Mouse (Mus musculus) v-Abl transformed pro-B cells (cell line): ENCODE results near the gene Nrxn2.

Source experiments
- in situ Hi-C, 2 experiments: fragments of 400-800 bp; cut with MboI; formaldehyde crosslinking; loops; one replicate each; pipeline ENCODE4 v1.15.1; 2025; ENCODE audit not compliant: unreplicated experiment in 2 of 2

The Nrxn2 gene

DNA sequence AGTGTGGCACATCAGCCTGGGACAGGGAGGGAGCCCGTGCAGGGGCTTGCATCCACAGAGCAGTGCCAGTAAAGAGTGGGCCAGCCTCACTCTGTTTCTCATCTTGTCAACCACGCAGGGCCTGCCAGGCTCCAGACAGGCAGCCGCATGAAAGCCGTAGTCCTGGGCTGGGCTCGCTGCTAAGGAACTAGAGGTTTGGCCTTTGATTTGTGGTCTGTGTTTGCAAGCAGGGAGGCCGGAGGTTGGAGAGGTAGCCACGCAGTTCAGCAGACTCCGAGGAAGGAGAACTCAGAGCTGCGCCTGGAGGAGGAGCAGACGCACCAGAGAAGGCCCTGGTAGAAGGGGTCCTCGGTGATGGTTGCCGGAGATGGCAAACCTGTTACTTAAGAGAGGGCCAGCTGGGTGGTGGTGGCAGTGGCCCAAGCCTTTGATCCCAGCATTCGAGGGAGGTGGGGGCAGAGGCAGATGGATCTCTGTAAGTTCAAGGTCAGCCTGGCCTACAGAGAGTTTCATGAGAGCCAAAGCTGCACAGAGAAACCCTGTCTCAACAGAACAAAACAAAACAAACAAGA is 66.6 kb downstream of the Nrxn2 start:
- in situ Hi-C loops = loop anchor here in 1 of 2 experiments (5.0 kb wide), 1 partner anchor 68 kb away; the partner anchor contains the start of gene Nrxn2

DNA sequence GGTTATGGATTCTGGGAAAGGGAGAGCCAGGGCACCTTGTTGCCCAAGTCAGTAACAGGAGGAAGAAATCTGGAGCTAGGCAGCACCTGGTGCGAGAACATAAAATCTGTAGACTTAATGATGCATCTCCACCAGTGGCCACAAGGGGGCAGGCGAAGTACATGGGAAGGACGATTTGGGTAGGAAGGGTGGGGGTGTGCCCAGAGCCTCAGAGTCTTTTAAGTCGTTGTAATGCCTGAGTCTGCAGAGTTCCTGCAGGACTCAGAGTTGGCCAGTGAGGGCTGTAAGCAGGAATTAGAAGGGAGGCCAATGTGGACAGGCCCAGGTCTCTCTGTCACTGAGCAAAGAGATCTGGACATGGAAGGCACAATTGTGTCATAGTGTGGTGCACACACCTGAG is 70.5 kb downstream of the Nrxn2 start:
- in situ Hi-C loops = loop anchor here in 1 of 2 experiments (5.0 kb wide), 1 partner anchor 72 kb away; the partner anchor contains the start of gene Nrxn2

DNA sequence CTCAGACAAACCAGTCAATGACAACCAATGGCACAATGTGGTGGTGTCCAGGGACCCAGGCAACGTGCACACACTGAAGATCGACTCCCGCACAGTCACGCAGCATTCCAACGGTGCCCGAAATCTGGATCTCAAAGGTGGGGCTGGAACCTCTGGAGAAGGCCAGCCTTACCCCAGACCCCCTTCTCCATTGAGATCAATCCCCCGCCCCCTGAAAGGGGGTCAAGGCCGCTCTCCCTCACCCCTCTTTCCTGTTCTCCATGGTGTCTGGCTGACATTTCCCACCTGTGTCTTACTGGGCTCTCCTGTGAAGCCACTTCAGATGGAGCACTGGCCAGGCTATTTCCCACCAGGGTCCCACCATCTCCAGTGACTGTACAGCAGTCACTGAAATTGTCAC is 73.0 kb downstream of the Nrxn2 start:
- in situ Hi-C loops = loop anchor here (5.0 to 10.0 kb wide), 6 partner anchors 74 to 531 kb away; partner anchors contain the start of genes Ccdc88b (in 1 of the 2), Kcnk4 (in 1 of the 2) and Nrxn2 (in 1 of the 2)

DNA sequence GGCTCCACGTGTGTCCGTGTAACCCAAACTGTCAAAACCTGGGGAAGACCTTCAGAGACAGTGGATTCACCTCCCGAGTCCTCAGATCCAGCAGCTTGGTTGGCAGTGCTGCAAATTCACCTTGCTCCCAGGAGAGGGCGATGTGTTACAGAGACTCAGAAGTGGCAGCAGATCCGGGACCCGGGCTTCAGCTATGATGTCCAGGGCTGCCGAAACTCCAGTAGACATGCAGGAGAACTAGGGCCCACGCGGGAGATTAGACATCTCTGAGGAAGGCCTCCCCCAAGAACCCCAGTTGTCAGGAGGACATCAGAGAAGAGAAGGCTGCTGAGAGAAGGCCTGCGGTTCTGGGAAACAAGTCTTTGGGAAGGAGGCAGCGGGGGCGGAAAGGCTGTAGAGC is 73.6 kb downstream of the Nrxn2 start:
- in situ Hi-C loops = loop anchor here (5.0 to 10.0 kb wide), 6 partner anchors 75 to 530 kb away; partner anchors contain the start of genes Ccdc88b (in 1 of the 2), Kcnk4 (in 1 of the 2) and Nrxn2 (in 1 of the 2)

DNA sequence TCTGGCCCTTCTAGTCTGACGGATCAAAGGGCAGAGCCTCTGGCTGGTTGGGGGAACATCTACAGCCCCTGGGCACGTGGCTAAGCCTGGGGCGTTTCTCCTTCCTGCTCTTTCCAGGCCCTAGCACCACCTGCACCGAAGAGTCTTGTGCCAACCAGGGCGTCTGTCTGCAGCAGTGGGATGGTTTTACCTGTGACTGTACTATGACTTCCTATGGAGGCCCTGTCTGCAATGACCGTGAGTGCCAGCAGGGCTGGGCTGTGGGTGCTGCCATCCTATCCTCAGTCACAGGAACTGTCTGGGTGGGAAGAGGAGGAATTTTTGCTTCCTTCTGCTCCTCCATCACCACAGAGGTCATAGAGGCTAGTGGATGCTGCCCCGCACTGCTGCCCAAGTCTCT is 74.7 kb downstream of the Nrxn2 start:
- in situ Hi-C loops = loop anchor here (5.0 to 10.0 kb wide), 6 partner anchors 76 to 529 kb away; partner anchors contain the start of genes Ccdc88b (in 1 of the 2), Kcnk4 (in 1 of the 2) and Nrxn2 (in 1 of the 2)

DNA sequence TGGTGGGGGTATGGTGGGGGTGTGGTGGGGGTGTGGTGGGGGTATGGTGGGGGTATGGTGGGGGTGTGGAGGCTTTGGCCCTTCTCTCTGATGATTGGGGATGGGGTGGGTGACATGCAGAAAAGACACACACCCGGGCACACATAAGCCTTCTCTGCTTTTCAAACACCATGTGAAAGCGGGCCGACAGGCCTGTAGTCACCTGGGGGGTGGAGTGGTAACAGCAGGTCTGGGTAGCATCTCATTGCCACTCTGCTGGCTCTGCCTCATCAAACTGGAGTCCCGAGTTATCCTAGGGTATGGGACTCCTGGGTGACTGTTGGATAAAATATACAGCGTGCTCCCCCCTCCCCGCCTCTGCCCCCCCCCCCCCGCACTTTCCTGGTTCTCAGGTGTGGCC is 75.5 kb downstream of the Nrxn2 start:
- in situ Hi-C loops = loop anchor here (5.0 to 10.0 kb wide), 6 partner anchors 77 to 528 kb away; partner anchors contain the start of genes Ccdc88b (in 1 of the 2), Kcnk4 (in 1 of the 2) and Nrxn2 (in 1 of the 2)

DNA sequence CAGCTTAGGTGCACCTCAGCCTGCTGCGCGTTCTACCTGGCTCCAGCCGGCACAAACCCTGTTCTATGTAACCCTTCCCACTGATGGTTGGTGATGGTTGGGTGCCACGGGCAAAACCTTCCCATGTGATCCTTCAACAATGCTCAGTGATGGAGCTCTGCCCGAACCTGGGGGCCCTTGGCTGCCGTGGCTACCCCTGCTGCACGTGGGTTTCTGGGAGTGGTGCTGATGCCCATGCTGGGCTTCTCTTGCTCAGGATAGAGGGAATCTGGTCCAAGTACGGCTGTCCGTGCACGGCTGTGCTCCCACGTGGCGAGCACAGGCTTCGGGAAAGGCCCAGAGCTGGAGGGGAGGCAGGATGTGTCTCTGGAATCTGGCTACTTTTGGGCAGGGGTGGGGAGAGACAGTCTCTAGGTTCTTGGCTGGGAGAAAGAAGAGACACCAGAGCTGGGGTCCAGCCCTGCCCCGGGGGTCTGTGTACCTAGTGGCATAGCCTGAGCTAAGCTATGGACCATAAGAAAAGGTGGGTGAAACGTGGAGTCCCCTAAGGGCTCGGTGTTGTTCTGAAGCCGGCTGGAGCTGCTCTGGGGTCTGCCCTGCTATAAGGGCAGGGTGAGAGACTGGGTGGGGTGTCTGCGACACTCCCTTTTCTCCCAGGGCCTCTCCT is 76.1 kb downstream of the Nrxn2 start:
- in situ Hi-C loops = loop anchor here (5.0 to 10.0 kb wide), 6 partner anchors 77 to 528 kb away; partner anchors contain the start of genes Ccdc88b (in 1 of the 2), Kcnk4 (in 1 of the 2) and Nrxn2 (in 1 of the 2)

DNA sequence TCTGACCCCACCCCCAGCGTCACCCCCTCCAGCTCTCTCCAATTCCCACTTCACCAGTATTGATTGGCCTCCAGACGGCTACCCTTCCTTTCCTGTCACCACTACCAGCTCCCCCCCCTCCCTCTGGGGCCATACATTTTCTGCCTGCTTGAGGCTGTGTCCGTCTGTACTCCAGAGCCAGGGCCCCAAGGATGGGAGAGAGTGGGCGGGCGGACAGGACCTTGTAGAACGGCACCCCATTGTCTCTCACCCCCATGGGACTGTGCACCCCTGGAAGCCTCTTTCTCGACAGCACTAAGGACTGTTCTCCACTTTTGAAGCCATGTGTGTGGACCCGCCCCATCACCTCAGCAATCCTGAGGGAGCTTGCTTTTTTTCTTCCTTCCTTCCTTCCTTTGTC is 77.2 kb downstream of the Nrxn2 start:
- in situ Hi-C loops = loop anchor here in 1 of 2 experiments (10.0 kb wide), 1 partner anchor 439 kb away; the partner anchor contains the start of gene Kcnk4

DNA sequence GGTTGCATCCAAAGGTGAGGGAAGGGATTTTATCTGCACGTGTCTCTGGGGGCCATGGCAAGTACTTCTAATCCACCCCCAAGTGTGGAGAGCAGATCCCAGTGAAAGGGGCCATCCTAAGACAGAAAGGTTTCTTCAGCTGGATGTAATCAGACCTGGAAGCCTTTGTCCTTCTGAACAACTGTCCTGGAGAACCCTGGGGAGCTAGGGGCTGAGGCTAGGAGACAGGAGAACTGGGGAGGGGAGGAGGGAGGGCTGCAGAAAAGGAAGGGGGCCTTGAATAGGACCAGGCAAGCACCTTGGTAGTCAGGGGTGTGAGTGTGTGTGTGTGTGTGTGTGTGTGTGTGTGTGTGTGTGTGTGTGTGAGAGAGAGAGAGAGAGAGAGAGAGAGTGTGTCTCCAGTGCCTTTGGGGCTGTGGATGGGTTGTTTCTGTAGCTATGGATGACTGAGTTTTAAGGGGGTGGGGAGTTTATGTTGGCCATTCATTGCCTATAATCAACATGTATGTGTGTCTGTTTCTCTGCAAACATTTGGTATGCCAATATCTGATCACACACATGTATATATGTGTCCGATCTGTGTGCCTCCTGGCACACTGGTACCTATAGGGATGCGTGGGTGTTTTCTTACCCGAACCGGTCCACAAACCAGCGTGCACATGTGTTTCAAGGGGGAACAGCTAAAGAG is 78.1 kb downstream of the Nrxn2 start:
- in situ Hi-C loops = loop anchor here in 1 of 2 experiments (10.0 kb wide), 1 partner anchor 438 kb away; the partner anchor contains the start of gene Kcnk4

DNA sequence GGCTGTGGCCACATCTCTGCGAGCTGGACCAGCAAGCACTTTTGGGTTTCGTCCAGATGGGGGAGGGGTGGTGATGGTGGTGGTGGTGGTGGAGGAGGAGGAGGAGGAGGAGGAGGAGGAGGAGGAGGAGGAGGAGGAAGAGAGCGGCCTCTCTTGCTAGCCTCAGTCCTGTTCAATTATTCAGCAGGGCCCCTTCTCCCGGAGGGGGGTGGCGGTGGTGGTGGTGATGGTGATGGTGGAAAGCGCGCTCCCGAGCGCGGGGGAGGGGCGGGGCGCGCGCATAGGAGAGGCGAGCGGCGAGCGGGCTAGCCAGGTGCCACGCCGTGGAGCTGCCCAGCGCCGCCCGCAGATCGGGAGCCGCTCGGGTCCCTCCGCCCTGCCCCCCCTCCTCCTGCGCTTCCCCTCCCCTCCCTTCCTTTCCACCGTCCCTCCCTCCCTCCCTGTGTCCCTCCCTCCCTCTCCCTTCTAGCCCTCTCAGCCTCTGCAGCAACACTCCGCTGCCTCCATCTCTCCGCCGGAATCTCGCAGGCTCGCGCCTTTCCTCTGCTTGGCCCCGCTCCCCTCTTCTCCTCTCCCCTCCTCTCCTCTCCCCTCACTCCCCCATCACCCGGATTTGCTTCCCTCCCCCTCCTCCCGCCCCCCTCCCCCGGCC is 78.7 kb downstream of the Nrxn2 start:
- in situ Hi-C loops = loop anchor here in 1 of 2 experiments (10.0 kb wide), 1 partner anchor 438 kb away; the partner anchor contains the start of gene Kcnk4

DNA sequence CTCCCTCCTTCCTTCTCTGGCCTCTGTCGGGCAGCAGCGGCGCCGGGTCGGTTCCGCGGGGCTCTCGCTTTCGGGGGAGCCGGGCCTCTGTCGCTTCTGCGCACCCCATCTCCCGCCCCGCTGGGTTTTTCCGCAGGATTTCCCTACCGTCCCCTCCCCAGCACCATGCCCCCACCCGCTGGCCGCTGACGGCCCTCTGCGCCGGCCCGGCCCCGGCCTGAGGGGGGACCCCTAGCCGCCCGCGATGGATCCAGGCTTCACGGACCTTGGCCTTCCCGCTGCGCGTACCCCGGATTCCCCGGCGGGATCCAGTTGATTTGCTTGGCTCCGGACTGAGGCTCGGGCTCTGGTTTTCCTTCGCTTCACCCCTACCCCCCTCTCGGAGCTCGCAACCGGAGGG is 79.3 kb downstream of the Nrxn2 start:
- in situ Hi-C loops = loop anchor here in 1 of 2 experiments (10.0 kb wide), 1 partner anchor 437 kb away; the partner anchor contains the start of gene Kcnk4

DNA sequence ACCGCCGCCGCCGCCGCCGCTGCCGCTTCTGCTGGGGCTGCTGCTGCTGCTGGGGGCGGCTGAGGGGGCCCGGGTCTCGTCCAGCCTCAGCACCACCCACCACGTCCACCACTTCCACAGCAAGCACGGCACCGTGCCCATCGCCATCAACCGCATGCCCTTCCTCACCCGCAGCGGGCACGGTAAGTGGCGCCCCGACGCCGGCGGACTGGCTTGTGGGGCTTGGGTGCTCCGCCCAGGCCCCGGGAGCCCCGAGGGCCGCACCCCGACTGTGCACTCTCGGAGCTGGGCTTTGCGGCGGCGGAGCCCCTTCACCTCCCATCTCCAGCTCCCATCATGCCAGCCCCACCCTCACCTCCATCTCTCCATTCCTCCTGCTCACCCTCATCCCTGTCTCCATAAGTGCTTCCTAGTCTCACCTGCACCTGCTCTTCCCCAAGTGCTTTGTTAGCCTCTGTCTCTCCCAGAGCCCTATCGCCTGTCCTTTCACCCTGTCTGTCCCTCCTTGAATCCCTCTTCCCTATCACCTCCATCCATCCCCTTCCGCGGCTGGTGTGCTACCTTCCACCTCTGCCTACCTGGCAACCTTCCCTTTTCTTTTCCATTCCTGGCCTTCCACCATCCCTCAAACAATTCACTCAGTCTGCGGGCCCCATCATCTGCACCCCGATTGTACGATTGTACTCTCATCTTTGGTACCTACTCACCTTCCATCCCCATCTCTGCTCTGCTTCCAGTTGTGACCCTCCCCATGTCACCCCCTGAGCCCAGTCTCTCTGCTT is 80.0 kb downstream of the Nrxn2 start:
- in situ Hi-C loops = loop anchor here in 1 of 2 experiments (10.0 kb wide), 1 partner anchor 436 kb away; the partner anchor contains the start of gene Kcnk4

DNA sequence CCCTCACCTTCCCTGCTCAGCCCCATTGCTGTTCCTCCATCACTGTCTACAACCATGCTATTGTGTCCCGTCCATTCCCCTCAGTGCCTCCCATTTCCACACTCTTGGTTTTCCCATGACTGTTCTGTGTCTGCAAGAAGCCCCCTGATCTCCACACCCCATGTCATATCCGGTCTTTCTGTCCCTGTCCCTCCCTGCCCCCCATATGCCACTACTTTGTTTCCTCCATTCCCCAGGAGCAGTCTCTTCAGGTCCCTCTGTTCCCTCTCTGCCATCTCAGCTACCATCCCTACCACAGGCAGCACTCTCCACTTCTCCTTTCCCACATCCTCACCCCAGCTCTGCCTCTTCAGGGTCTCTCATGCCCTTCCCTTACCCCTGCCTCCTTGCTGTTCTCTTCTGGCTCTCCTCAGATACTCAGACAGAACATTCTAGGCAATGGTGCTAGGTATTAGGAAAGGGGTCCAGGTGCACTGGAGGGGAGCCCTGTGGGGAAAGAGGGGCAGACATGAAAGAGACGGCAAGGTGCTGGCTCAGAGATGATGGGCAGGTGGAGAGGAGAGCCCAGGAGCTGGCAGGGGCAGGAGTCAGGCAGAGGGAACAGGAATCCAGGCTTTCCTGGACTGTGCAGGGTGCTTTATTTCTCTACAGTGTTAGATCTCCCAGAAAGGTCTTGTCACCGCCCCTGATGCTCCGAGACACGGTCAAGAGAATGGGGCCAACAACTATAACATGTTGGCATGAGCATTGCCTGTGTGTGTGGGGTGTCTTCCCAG is 81.5 kb downstream of the Nrxn2 start:
- in situ Hi-C loops = loop anchor here (5.0 to 10.0 kb wide), 2 partner anchors 42 to 435 kb away; partner anchors contain the start of genes Kcnk4 (in 1 of the 2) and Slc22a12 (in 1 of the 2)

DNA sequence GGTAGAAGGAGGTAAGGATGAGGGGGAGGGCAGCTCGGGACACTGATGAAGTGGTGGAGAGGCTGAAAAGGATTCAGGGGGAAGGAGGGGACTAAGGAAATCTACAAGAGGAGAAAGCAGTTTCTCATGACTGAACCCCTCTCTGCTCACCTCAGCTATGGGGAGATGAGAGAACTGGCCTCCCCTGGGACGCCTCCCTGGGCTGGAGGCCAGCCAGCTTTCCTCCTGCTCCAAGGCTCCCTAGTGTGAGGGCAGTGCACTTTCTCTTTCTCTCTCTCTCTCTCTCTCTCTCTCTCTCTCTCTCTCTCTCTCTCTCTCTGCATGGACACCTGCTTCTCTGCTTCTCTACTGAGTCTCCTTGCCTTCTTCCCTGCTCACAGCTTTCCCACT is 82.1 kb downstream of the Nrxn2 start:
- in situ Hi-C loops = loop anchor here in 1 of 2 experiments (5.0 kb wide), 1 partner anchor 42 kb away; the partner anchor contains the start of gene Slc22a12

DNA sequence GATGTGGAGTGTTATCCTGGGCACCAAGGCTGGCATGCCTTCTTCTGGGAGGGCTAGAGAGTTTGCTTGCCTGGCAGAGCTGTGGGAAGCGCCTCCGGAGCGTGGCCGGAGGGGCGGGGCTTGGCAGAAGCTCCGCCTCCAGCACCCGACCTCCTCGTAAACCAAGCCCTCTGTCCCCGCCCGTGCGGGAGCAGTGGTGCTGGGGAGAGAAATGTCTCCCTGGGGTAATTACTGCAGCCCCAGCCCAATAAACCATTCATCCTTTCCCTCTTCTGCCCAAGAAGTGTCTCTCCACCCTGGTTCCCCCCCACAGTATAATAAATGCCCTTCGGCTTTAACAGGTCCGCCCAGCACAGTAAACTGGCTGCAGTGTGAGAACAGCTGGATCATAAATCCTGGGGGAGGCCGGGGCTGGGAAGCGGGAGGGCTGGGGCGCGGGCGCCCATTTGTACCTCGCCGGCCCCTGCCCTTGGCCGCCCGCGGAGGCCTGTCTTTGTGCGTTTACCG is 83.6 kb downstream of the Nrxn2 start:
- in situ Hi-C loops = loop anchor here in 1 of 2 experiments (5.0 kb wide), 1 partner anchor 40 kb away; the partner anchor contains the start of gene Slc22a12

DNA sequence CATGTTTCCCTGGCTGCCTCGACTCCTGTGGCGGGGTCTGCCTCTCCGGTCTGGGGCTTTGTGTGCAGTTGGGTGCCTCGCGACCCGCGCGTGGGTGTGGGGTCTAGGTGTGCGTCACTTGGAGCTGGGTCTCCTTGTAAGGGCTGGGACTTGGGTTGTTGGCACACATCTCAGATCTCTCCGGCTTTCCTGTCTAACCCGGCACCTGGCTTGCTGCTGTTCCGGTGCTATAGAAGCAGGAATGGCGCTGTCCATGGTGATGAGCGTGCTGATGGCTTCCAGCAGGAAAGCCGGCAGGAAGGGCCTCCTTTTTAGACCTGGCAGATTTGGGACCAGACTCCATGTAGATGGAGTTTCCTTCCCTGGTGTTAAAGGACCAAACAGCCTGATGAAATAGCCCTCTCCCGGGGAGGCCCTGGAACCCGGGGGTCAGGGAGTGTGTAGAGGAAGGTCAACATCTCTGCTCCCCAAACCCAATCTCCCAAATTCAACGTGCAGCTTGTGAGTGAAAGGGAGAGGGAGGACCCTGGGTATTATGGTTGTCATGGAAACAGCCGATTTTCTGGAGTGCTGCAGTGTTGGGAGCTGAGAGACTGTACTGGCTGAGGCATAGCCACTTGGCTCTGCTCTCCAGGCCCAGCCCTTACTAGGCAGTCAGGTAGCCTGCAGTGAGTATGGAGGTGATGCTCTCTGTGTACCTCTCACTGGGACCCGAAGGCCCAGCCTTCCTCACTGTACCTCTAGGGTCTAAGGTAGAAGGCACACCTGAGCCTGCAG is 84.2 kb downstream of the Nrxn2 start:
- in situ Hi-C loops = loop anchor here in 1 of 2 experiments (5.0 kb wide), 1 partner anchor 40 kb away; the partner anchor contains the start of gene Slc22a12
